Mouse (Mus musculus) liver (tissue): ENCODE results near the gene Agtr1a.

Experiments
- DNase-seq: peaks from one replicate; pipeline ENCODE4 v3.0.0-alpha.2; 2020; ENCODE audit warnings: mixed read lengths

Gene Agtr1a

DNA sequence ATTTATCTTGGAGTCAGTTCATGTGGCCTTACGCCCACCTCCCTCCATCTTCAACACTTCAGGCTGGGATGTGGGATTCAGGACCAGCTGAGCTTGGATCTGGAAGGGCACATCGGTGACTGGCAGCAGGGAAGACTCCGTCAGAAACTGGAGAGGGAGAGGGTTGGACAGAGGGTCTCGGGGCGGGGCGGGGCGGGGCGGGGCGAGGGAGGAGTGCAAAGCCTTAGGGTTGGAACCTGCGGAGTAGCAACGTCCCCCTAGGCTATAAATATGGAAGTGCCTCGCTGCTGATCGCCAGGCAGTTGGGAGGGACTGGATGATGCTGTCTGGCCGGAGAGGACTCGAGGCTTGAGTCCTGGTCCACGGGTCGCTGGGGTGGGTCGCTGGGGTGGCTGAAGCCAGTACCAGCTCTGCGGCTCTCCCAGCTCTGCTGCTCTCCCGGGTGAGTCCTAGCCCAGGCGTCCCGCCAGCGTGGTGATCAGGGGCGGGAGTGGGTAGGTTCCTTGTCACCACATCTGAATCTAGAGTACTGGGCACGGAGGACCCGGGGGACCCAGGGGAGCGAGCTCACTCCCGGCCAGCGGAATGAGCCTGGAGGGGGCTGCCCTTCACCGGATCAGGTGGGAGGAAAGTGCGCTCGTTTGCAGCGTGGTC, at the start of gene Agtr1a:
Gene Agtr1a, plus strand, starts transcription at position 294 of the 654 bp plus-strand sequence.
- DNase-seq, result peak; percentile 55

- no peak for DNase-seq
These were observed 26.0 kb upstream of the Agtr1a start for GRCm38 (mm10) chr13:30310221-30310620.

DNA sequence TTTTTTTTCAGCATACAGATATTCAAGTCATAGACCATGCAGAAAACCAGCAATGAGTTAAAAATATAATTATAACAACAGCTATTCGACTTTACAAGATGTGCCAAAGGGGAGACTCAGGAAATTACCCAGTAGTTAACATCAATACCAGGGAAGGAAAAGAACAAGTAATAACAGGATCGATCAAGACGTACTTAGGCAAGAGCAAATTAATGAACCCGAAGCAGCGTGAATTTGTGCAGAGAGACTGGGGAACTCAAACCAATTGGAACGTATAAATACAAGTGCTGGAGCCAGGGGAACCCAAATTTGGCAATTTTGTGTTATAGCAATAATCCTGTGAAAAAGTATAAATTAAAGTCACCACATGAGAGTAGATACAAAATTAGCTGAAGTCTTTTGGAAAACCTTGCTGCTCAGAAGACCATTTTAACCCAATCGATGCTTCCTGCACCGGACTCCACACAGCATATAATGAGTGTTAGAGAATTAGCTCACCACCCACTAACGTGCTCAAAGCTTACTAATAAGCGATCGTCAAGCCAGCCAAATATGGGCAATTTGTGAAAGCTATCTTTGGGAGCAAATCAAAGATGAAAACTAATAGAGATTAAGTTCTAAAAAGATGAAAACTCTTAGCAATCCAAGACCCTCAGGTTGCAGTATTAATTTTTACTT, 11.4 kb upstream of the Agtr1a start:
- no peak for DNase-seq

- DNase-seq, result no peak
These were observed 5.2 kb upstream of the Agtr1a start for GRCm38 (mm10) chr13:30331061-30331460.

DNA sequence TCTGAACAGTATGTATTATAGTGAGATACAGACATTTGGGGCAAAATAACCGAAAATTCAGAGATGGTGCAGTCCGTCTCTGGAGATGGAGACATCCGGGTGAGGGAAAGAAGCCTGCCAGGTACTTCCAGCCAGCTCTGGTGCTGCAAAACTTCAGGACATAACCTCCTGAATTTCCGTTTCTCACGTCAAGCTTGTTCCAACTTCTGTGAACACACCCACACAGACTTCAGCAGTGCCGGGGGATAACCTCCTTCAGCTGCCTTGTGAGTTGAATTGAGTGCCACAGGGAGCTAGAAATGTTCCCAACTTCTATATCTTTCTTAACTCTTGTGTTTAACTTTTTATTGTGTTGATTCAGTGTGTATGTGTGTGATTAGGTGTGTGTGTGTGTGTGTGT, 4.4 kb upstream of the Agtr1a start:
- DNase-seq, result no peak

GRCm38 (mm10) chr13:30332581-30332980, 3.7 kb upstream of the Agtr1a start:
- no peak for DNase-seq

- no peak for DNase-seq
These were observed 1.6 kb upstream of the Agtr1a start for GRCm38 (mm10) chr13:30334667-30335066.

GRCm38 (mm10) chr13:30336913-30337312, 672 bp downstream of the Agtr1a start:
- DNase-seq, result no peak

- no peak for DNase-seq
These were observed 1.4 kb downstream of the Agtr1a start for GRCm38 (mm10) chr13:30337646-30338045.

GRCm38 (mm10) chr13:30338576-30338975, 2.3 kb downstream of the Agtr1a start:
- no peak for DNase-seq

GRCm38 (mm10) chr13:30339927-30340326, 3.7 kb downstream of the Agtr1a start:
- no peak for DNase-seq

GRCm38 (mm10) chr13:30341987-30342898, 6.0 kb downstream of the Agtr1a start:
- DNase-seq, result no peak

- DNase-seq, result no peak
These were observed 9.2 kb downstream of the Agtr1a start for GRCm38 (mm10) chr13:30345427-30345913.

- DNase-seq, result no peak
These were observed 10.6 kb downstream of the Agtr1a start for GRCm38 (mm10) chr13:30346881-30347280.

DNA sequence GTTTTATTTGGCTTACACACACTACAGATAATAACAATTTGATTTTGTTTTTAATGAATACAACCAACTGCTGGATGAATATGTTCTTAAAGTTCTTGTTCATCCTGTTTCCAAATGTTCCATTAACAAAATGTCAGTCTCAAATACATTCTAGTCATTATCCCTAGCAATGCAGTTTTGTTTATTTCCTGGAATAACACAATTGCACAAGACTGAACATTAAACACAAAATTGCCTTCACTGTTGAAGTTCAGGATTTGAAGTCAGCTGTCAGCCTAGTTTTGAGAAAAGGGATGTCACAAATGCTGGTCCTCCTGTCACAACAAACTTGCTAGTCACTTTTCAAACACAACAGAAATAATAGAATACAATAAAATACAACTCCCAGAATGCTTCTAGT, 12.1 kb downstream of the Agtr1a start:
- no peak for DNase-seq

DNA sequence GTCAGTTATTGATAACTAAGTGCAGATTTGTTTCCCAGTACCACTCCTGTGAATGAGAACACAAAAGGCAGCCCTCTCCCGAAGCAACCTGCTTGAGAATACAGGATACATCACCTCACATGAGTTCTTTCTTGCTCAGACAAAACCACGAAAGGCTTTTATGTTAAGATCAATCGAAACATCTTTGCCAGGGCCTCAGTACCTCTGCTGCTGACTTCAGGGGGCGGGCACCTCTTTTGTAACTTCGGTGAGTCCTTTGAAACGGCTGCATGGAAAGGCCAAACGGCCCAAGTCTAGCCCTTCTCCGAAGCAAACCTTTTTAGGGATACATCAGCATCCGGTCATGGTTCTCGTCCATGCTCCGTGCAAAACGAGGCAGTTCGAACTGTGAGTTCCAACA, 15.7 kb downstream of the Agtr1a start:
- no peak for DNase-seq

- no peak for DNase-seq
These were observed 18.8 kb downstream of the Agtr1a start for GRCm38 (mm10) chr13:30354991-30355580.

- no peak for DNase-seq
These were observed 19.7 kb downstream of the Agtr1a start for GRCm38 (mm10) chr13:30355979-30356378.

DNA sequence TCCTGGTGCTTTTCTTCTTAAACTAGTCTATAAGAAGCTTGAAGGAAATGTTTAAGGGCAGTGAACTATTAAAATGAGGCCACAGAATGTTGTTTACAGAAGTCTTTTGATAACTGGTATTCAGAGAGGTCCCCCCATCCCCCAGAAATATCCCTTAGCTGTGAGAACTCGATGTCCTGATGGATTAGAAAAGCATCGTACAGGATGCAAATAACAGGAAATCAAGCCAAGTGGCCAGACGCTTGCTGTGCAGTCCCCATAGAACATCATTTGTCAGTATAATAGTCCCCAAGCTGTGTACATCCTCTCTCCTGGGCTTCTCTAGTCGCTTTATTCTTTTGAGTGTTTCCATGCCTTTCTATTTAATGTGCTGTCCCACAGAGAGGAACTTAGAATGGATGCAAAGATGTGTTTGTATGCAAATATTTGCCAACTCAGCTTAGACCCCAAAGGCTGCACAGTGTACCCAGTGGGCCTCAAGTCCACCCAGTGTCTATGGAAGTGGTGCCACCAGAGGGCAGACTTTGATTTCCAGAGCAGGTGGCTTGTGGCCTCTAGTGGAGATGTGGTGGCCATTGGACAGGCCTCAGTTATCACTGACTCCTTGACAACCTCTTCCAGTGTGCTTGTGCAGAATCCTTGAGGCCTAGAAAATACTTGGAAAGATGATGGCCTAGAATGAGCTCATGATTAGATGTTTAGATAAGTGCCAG, 22.4 kb downstream of the Agtr1a start:
- no peak for DNase-seq

- no peak for DNase-seq
These were observed 23.6 kb downstream of the Agtr1a start for GRCm38 (mm10) chr13:30359886-30360285.

GRCm38 (mm10) chr13:30361002-30361401, 24.8 kb downstream of the Agtr1a start:
- no peak for DNase-seq

DNA sequence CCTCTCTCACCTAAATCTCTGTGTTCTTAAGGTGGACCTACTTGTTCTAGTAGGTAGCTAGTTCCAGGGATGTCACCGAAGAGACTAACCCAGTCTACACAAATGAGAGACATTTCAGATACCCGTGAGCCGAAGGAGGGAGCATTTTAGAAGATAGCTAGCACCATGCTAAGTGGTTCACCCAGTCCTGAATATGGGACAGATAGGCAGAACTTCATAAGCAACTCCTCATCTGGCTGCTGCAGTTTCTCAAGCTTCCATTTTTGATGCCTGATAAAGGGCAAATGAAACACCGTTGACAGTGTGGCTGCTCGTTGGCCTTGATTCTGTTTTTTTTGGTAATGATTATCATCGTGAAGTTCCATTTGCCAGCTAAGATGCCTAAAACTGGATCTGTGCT, 25.8 kb downstream of the Agtr1a start:
- DNase-seq, result no peak
